Mouse (Mus musculus) embryo, embryonic 10 days (tissue): Measurements from ENCODE around the gene Sidt1.
"Not testable (repeated sequence)": the region's sequence is repeated elsewhere in the genome, so short reads cannot be mapped to it uniquely, and the experiment has no call there.

Source experiments
- DNase-seq: peaks from one replicate; pipeline ENCODE4 v3.0.0-alpha.2; 2015; ENCODE audit warnings: low spot score

The Sidt1 gene

DNA sequence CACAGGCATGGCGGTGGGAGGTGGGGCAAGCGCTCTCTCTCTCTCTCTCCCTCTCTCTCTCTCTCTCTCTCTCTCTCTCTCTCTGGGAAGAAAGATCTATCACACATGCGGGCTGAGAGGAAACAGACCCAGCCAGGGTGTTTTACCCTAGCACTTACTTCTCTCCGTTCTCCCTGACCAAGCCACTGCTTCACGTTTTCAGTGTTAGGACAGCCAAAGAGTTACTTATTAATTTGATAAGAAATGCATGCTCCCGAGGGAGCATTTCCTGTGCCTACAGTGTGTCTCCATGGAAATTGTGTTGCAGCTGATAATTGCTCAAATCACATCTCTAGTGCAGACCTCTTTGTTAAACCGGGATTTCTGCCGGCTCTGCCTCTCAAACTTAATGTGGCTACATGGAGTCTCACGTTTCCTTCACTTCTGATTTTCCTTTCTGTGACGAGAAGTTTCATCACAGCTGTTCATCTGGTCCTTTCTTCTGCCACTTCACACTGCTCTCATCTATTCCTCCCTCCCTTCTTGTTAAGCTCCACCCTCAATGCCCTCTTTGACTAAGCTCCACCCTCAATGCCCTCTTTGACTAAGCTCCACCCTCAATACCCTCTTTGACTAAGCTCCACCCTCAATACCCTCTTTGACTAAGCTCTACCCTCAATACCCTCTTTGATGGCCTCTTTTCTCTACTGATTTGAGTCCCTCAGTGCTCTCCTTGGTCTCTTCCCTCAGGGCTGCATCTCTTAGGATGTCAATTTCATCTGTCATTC lies 30.7 kb downstream of the Sidt1 start:
- DNase-seq: no peak

DNA sequence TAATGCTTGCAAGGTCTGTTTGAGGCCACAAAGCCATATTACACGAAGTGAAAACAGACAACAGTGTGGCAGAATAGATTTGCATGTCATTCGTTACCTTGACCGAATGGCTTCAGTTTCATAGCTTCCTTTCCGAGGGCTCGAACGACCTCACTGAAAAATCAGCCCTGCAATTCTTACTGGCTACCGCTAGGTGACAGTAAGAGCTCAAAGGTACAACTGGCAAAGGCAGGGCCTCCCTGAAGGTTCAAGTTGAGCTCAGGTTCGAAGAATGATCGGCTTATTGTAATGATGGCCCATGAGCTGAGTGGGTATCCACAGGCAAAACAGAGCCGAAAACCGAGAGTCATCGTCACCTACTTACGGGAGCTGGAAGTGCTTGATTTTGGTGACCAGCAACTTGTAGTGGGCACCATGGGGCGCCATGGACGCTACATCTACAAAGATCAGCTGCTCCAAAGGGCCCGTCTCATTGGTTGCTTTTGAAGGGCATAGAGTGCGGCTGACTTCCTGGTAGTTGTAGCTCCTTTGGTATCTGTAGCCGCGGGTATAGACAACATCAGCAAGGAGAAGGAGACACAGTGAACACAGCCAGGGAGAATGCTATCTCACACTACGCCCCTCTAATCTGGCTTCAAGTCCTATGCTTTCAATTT lies 33.4 kb downstream of the Sidt1 start:
- peak; percentile 36 for DNase-seq

DNA sequence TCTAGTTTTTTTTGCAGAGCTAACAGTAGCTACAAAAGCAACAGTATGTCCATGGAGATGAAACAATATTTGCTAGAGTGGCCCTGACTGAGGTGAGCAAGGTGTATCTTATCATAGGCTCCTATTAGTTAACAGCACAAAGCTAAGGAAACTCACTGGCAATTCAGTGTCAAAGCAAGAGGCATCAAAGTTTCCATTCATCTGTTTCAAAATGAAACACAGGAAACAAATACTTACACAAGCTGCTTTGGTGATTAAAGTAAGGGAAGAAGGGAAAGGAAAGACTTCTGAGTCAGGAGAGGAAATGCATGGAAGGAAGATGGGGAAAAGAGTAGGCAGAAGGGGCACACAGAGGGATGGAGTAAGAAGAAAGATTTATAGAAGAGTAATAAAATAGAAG lies 39.0 kb downstream of the Sidt1 start:
- DNase-seq: no peak

DNA sequence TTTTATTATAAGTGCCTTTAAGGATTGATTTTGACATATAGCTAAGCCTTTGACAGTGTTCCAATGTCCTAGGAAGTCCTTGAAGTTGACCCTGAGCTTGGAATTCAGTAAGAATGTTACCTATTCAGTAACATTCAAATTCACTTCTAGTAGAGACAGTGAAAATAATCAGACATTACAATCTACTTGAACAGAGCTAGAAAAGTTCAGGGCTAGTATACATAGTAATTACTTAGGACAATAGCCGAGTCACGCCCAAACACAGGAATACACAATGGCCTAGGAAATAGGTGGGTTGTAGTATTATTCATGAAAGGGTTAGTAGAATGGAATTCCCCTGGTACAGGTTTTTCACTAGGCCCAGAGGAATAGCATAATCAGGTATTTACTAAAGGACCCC lies 40.3 kb downstream of the Sidt1 start:
- DNase-seq: not testable (repeated sequence)

DNA sequence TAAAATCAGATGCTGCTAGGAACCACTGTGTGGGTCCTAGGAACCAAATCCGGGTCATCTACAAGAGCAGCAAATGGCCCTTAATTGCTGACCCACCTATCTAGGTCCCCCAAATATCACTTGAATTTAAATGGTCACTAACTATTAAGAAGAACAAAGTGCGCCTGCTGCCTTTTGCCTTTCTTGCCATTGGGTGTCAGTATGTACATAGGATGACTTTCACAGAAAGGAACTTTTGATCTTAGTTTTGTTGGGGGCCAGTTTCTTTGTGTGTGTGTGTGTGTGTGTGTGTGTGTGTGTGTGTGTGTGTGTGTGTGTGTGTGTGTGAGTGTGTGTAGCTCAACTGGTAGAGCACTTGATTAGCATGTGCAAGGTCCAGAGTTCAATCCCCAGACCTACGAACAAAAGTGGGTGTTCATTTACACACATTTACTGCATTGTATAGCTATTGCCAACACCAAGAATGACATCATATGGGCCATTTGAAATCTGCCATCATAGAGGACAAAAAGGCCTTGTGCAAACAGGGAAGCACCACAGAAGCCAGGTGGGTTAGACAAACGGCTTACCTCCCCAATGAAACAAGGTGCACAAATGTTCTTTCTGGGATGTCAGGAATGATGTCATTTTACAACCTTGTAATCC lies 43.9 kb downstream of the Sidt1 start:
- no peak for DNase-seq

DNA sequence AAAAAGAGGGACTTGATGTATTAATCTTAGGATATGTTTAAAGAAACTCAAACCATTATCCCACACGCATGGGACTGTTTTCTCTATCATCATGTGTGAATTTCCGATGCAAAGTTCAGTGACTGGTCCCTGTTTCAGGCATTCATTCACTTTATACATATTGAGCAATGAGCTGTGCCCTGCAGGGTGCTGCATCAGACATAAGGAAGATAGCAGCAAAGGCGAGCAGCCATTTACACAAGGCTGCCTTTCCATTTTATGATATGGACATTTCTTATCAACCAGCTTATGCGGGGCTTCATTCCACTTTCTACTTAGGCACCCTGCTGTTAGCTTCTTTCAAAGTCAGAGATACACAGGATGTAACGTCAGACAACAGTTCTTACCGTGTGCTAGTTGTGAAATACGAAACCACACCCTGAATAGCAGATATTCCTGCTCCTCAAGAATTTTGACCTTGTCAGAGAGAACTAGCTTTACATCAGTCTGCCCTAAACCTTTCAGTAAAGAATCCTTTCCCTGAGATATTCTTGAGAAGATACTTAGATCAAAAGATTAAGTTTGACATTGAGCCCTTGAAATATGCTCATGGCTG lies 45.5 kb downstream of the Sidt1 start:
- no peak for DNase-seq

DNA sequence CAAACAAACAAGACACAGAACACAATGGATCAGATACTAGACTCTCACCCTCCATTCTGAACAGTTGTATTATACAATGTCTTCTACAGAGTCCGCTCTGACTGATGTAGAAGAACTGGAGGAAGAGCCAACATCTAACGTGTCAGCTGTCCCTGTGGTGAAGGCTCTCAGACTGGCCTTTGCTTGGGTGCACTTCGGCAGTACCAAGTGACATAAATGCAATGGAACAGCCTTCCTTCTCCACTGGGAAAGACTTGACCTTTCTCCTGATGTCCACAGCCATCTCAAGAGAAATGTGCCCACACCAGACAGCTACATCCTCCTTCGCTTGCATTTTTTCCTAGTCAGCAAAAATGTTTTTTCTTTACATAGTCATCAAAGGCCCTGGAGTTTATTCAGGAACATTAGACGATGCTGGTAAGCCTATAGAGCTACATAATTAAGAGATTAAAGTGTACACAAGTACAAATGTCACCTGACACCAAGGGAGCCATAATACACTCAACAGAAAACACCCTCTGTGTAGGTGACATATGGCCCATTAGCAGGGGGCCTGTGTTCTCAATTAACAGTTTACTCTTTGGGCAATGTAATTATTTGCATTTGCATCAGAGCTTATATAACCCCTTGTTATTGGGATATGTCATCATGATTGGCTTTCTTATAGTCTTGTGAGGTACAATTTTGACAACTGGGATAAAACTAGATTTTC lies 50.2 kb downstream of the Sidt1 start:
- DNase-seq: no peak

DNA sequence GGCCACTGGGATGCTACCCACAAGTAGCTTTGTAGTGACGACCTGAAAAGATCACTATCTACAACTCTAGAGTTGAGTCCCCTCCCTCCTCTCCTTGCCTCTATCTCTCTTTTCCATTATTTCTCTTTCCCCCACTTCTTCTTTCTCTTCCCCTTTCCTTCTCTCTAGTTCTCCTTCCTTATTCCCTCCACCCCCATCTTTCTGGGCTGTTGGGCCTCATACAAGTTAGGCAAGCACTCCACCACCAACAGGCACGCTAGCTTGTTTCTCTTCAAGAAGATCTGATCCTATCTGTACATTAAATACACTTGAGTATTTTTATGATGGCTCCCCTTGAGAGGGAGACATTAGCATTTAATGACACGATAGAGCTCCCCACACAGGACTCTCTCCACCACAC lies 51.0 kb downstream of the Sidt1 start:
- no peak for DNase-seq

DNA sequence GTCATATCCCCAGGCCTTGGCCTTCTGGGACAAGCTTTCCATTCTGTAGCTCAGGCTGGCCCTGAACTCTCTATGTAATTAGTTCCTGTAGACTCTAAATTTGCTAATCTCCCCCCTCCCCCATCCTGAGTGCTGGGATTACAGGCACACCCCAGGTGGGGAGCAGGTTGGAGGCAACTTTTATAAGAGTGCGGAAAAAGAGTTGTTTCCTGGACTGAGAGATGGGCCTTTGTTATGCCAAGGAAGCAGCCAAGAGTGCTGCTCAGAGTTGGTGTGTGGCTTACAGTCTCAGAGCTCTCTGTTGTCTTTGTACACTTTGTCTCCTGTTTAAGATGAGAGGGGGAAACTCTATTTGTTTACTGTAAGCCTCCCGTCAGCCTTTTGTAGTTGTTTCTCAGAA lies 52.2 kb downstream of the Sidt1 start:
- DNase-seq: no peak

DNA sequence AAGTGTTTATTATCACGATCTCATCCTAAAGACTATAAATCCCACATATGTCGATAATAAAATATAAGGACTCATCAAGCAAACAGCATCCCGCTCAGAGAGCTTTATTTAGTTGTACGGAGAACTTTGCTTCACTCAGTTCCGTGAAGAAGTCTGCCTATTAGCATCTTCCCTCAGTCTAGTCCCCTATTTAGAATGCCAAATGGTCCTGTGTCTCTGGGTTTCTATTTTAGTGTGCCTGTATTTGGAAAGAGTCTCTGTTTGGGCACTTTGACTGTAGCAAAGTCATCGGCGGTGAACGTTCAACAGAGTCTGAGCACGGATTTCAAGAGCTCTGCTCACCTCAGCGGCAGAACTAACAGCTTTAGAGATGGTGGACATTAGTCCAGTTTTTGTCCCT lies 55.8 kb downstream of the Sidt1 start:
- no peak for DNase-seq

DNA sequence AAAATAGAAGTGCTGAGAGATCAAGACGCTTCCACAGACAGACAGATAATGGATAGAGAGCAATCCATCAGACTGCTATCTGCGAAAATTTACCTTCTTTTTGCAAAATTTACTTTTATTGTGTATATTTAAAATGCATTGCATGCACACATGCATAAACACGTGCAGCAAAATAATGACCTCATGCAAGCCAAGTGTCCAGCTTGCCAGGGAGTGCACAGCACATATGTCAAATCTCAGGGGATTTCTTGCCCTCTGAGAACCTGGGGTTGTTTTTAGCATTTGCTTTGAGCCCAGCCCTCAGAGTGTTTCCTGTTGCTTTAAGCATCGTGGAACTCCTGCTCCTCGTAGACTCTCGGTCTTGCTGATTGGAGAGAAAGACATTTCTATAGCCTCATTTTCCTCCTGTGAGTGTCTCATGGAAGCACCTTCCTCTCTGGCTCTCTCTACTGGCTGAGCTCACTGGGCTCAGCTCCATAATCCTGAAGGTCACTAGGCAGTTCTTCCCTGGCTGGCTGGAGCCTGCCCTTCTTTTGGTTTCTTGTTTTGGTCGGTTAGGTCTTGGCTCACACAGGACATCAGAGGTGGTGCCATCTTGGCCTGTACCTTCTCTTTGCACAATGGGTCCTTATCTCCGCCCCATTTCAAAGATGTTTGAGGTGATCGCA lies 61.5 kb downstream of the Sidt1 start:
- no peak for DNase-seq

DNA sequence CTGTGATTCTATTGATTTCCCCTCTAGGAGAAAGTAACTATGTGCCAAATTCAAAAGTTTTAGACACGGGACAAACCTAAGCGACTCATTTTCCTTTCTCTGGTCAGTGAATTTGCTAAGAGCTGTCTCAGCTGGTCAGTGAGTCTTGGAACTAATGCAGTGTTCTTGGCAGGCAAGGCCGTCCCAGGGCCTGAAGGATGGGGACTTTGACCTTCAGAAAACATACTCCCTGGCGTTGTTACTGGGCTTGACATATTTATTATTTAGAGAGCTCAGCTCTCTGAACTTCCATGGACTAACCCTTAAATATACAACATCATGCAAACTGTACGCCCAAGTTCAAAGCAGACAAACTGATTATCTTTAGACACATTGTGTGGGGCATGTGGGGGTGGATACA lies 62.4 kb downstream of the Sidt1 start:
- DNase-seq: no peak

DNA sequence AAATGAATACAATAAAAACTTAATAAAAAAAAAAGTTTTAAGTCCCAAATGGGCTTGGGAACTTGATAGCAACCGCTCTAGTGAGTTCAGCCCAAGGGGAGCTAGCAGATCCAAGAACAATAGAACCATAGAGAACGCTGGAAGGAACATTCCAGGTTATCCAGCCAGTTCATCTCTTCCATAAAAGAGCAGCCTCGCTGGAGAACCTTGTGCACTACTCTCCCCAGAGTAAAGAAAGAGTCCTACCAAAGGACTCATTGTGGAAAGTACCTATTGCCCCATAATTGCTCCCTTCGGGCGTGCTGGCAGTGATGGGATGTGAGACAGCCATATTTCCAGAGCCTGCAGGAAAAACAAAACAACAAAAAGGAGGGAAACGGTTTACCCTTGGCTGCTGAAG lies 63.4 kb downstream of the Sidt1 start:
- DNase-seq: no peak

DNA sequence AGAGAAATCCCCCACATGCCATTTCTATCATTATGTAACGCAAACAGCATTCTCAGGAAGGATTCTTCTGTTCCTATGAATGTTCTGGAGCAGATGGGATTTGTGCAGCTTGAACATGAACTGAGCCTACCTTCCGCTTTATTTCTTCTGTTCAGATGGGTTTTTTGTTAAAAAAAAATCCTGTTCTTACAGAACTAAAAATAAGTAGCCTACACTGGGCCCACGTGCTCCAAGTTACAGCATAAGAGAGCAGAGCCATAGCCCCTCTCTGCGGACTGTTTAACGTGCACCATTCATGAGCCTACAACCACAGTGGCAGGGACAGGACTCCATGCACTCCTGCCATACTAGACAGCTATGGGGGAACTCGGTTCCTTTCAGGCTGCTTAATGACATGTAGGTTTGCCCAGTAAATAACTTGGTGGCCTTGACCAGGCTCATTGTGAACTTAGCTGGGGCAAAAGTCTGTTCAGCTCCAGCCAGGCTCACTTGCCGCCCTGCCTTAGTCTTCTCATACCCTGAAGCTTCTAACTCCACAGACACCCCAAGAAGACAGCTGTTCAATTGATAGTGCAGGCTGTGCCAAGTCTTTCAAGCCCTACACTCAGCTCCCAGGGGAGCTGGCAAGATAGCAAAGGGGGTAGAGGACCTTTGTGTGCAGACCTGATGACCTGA lies 64.3 kb downstream of the Sidt1 start:
- no peak for DNase-seq

DNA sequence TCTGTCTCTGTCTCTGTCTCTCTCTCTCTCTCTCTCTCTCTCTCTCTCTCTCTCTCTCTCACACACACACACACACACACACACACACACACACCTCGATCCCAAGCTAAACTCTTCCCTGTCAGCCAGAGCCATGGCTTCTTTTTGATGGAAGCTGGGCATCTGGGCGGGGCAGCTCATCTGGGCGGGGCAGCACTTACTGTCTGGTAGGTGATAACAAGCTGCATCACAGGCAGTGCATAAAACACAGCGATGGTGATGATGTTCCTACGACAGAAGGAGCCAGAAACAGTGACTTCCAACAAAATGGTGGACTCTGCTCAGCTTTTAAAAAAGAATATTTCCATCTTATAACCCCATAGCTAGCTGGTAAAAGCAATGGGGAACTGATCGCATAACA lies 67.4 kb downstream of the Sidt1 start:
- DNase-seq: no peak

DNA sequence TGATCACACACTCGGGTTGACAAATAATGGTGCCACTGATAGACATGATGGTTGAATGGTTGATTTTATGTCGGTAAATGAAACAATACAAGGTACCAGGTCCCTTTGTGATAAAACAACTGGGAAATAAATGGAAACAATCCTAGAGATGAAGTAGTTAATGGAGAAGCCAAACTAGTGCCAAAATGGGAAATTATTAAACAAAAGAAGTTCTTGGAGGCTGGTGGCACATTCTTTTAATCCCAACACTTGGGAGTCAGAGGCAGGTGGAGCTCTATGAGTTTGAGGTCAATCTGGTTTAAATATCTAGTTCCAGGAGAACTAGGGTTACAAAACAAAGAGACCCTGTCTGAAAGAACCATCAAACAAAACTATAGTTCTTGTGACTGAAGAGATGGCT lies 68.1 kb downstream of the Sidt1 start:
- DNase-seq: no peak

DNA sequence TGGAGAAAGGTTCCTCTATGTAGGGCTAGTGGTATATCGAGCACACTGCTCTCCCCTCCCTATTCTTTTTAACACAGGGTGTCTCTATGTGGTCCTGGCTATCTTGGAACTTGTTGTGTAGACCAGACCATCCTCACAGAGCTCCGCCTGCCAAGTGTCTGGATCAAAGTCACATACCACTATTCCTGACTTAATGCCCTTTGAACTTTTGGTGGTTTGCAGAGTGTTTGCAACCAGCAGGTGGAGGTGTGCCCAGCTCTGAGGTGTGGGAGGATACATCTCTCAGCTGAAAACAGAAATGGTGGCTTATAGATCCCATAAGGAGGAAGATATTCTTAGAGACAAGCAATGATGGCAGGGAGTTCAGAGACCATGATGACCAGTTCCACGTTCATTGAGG lies 75.5 kb downstream of the Sidt1 start:
- DNase-seq: no peak

DNA sequence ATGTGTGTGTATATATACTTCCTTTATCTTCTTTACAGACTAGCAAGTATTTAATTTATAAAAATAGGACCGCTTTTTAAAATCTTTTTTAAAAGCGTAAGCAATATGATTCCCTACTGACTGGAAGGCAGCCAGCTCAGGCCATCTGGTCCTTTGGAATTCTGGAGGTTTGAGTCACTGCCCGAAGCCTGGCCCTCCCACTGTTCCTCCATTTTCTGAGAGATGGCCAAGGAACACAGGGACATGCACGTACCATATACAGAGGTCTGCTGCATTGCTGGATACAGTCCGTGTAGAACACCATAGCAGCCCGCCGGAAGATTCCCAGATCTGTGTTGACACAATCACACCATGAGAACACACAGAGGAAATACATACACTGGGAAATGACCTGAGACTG lies 78.3 kb downstream of the Sidt1 start:
- no peak for DNase-seq

DNA sequence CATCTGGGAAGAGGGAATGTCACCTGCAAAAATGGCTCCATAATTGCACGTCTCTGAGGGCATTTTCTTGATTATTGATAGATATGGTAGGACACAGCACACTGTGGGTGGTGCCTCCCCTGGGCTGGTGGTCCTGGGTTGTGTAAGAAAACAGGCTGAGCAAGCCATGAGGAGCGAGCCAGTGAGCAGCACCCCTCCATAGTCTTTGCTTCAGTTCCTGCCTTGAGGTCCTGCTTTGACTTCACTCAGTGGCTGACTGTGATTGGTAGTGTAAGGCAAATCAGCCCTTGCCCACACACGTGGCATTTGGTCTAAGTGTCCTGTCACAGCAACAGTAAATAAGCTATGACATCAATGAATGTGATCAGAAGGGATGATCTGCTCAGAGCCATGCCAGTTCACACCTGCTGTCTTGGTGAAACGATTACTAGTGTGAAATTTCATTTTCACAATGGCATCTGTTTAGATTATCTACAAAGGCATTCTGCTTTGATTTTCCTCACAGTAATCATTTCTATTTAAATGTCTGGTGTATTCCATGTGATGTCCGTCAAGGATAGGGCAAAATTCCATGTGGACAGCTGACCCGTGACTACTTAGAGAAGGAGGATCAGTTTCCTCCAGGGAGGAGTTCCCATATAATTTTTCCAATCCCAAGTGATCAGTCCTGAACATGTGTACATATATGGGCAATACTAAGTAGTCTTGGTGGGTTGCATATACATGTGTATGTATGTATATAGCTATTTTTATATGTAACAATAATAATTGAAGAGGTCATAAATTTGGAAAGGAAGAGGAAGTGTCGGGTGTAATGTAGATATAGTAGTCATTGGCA lies 79.0 kb downstream of the Sidt1 start:
- DNase-seq: no peak

DNA sequence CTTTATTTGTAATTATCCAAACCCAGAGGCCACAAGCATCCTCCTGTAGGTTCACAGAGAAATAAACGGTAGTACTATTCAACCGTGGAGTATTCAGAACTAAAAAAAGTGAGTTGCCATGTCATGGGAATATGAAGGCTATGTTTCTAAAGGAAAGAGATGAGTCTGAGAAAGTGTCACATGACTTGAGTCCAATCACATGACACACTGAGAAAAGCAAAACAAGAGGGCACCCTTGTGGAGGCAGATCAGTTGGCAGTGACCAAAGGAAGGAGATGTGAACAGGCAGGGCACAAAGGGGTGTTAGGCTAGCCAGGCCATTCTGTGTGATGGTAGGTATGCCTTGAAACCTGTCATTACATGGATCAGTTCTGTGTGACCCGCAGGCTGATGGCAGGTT lies 80.3 kb downstream of the Sidt1 start:
- DNase-seq: no peak
